Mouse (Mus musculus): ENCODE measurements around the gene Tmem245. TPM values are rescaled to one million over a fixed set of nuclear protein-coding genes. Genes with fewer than 3 reads are reported as not detected.

Tmem245 gene
- polyA plus RNA-seq, 2 experiments = 1.4 to 2.0 TPM

DNA sequence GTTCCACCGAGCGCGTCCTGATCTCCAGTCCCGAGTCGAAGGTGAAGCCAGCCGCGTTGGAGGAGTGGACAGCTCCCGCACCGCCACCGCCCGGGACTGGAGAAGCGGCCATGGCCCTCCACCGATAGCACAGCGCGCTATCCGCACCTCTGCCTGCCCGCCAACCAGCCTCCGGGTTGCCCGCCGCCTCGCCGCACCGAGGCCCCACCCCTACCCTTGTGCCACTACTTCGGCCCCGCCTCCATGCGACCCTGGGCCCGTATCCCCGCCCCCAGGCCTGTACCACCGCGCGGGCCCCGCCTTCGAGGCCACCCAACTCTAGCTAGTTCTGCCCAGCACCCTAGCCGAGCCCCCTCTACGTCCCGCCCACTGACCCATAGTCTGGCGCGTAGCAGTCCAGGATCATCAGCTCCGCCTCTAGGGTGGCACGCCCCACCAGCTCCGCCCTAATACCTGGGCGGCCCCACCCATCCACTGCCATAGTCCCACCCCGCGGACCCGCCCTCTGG lies 82.2 kb downstream of the Tmem245 start, which contains the start of gene Ctnnal1:
Ctnnal1 (minus strand) TSS at position 186 of the 509 bp plus-strand sequence.
- Histone ChIP-seq H3K9ac (replicated peaks) (peak within 1 kb of the TSS; percentile 86), H3K4me3 (ENCODE audit: insufficient read depth in 1 of 2, low read depth in 2 of 2, low read length in 2 of 2) (peak within 1 kb of the TSS; percentile 83 to 84), H3K36me3 (replicated peaks; ENCODE audit: control insufficient read depth, insufficient read depth, low read depth) (no peaks in the 10 kb centered on the region), H3K4me2 (ENCODE audit: low read depth) (peak within 1 kb of the TSS; percentile 98), H3K9me3 (ENCODE audit: control insufficient read depth, low read length) (no peaks in the 10 kb centered on the region), H3K27ac (peak within 1 kb of the TSS; percentile 71), H3K4me1 (replicated peaks; ENCODE audit: control insufficient read depth in 2 of 2, insufficient read depth in 2 of 2, low read length in 1 of 2) (peaks cover 15 to 21% of the 10 kb centered on the region in 2 experiments), H3K27me3 (ENCODE audit: control insufficient read depth, insufficient read depth, low read length) (no peaks in the 10 kb centered on the region)
- ATAC-seq (ENCODE audit: insufficient read depth) (peak; percentile 94), DNase-seq (ENCODE audit: low read depth in 3 of 3, low spot score in 3 of 3) (peak; percentile 68 to 79 (median 70))
- WGBS (ENCODE audit: insufficient replicate concordance) = 0% methylated on average over 45 of the region's 45 CpGs
- no peak for TF ChIP-seq CTCF (IDR thresholded peaks at IDR 0.05; ENCODE audit: low read depth)
- no peak for TF ChIP-seq EP300 (IDR thresholded peaks at IDR 0.05; ENCODE audit: low read depth)

DNA sequence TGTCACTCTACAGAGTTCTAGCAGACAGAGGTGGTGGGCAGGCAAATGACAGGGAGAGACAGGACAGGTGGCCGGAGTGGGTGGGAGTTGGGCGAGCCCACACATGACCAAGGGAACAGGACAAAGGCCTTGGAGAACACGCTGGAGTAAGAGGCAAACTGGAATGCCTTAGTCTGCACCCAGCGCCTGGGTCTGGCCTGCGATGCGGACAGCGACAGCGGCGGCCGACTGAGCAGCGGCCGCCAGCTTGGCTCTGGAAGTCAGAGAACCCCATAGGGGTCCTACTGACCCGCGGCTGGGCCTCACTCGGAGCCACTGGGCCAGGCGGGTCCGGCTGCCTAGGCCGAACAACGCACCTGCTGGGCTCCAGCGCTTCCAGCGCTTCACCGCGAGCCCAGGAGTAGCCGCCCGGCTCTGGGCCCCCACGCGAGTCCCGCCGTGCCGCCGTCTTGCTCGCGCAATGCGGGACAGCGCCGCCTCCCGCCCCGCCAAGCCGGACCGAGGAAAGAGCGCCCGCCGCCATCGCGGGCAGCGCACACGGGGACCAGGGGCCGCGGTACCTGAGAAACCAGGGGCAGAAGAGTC lies 82.7 kb downstream of the Tmem245 start:
- peak overlapping the region; percentile 86 for H3K9ac ChIP-seq (replicated peaks)
- 1% methylated on average over 47 of the region's 49 CpGs for WGBS (ENCODE audit: insufficient replicate concordance)
- DNase-seq (ENCODE audit: low read depth in 3 of 3, low spot score in 3 of 3) (peak in 1 of 3 experiments; percentile 16), ATAC-seq (ENCODE audit: insufficient read depth) (peak; percentile 52)
- peak overlapping the region; percentile 83 to 84 for H3K4me3 ChIP-seq (ENCODE audit: insufficient read depth in 1 of 2, low read depth in 2 of 2, low read length in 2 of 2)
- no peaks in the 10 kb centered on the region for H3K9me3 ChIP-seq (ENCODE audit: control insufficient read depth, low read length)
- no peak for TF ChIP-seq EP300 (IDR thresholded peaks at IDR 0.05; ENCODE audit: low read depth)
- TF ChIP-seq CTCF (IDR thresholded peaks at IDR 0.05; ENCODE audit: low read depth) = no peak
- H3K36me3 ChIP-seq (replicated peaks; ENCODE audit: control insufficient read depth, insufficient read depth, low read depth) = no peaks in the 10 kb centered on the region
- H3K4me1 ChIP-seq (replicated peaks; ENCODE audit: control insufficient read depth in 2 of 2, insufficient read depth in 2 of 2, low read length in 1 of 2) = peaks cover 15 to 21% of the 10 kb centered on the region in 2 experiments
- no peaks in the 10 kb centered on the region for H3K27me3 ChIP-seq (ENCODE audit: control insufficient read depth, insufficient read depth, low read length)
- H3K4me2 ChIP-seq (ENCODE audit: low read depth) = peak overlapping the region; percentile 98
- H3K27ac ChIP-seq = peak overlapping the region; percentile 71

DNA sequence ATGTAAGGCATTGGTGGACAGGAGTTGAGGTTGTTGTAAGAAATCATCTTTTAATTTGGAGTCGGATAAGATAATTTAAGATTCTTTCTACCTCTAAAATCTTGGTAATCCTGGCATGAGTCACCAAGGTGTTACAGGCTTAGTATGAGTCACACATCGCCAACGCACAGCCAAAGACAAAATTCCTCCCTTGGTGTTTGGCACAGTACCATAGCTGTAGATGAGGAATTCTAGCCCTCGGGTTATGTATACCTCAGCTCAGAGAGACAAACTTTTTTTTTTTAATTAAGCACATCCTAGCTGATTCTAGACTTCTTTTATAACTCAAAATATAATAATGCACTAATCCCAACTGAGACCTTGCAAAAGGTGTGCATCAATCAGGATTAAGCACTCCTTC lies 83.2 kb downstream of the Tmem245 start:
- WGBS (ENCODE audit: insufficient replicate concordance) = 69% methylated on average over 4 of the region's 4 CpGs
- H3K4me1 ChIP-seq (replicated peaks; ENCODE audit: control insufficient read depth in 2 of 2, insufficient read depth in 2 of 2, low read length in 1 of 2) = peaks cover 15 to 21% of the 10 kb centered on the region in 2 experiments
- no peaks in the 10 kb centered on the region for H3K27me3 ChIP-seq (ENCODE audit: control insufficient read depth, insufficient read depth, low read length)
- no peak for ATAC-seq (ENCODE audit: insufficient read depth)
- no peaks in the 10 kb centered on the region for H3K9me3 ChIP-seq (ENCODE audit: control insufficient read depth, low read length)
- H3K27ac ChIP-seq = peak overlapping the region; percentile 71; the same call in 1 of the 2 replicates
- H3K9ac ChIP-seq (replicated peaks) = peak overlapping the region; percentile 86
- DNase-seq (ENCODE audit: low read depth in 3 of 3, low spot score in 3 of 3) = no peak
- peak overlapping the region; percentile 98 for H3K4me2 ChIP-seq (ENCODE audit: low read depth)
- no peak for TF ChIP-seq CTCF (IDR thresholded peaks at IDR 0.05; ENCODE audit: low read depth)
- TF ChIP-seq EP300 (IDR thresholded peaks at IDR 0.05; ENCODE audit: low read depth) = no peak
- H3K4me3 ChIP-seq (ENCODE audit: insufficient read depth in 1 of 2, low read depth in 2 of 2, low read length in 2 of 2) = peak overlapping the region; percentile 83 to 84
- H3K36me3 ChIP-seq (replicated peaks; ENCODE audit: control insufficient read depth, insufficient read depth, low read depth) = no peaks in the 10 kb centered on the region

DNA sequence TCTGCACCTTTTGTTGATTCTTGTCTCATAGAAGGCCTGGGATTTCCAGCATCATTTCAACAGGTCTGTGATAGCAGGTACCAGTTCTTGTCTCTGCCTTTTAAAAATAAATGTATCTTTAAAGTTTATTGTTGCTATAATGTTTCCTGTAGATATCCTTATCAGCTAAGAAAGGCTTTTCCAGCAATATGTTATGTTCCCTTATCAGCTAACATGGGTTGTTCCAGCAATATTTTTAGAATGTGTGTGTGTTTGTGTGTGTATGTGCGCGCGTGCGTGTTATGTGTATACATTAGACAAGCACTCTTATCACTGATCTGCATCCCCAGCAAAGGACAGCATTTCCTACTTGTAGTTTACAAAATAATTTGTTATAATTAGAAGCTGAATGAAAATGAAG lies 85.7 kb downstream of the Tmem245 start:
- Histone ChIP-seq H3K9me3 (ENCODE audit: control insufficient read depth, low read length) (no peaks in the 10 kb centered on the region), H3K4me2 (ENCODE audit: low read depth) (peak overlapping the region; percentile 20), H3K27me3 (ENCODE audit: control insufficient read depth, insufficient read depth, low read length) (no peaks in the 10 kb centered on the region), H3K27ac (no peak overlapping the region), H3K9ac (replicated peaks) (no peak overlapping the region), H3K36me3 (replicated peaks; ENCODE audit: control insufficient read depth, insufficient read depth, low read depth) (no peaks in the 10 kb centered on the region), H3K4me1 (replicated peaks; ENCODE audit: control insufficient read depth in 2 of 2, insufficient read depth in 2 of 2, low read length in 1 of 2) (peaks cover 15 to 21% of the 10 kb centered on the region in 2 experiments), H3K4me3 (ENCODE audit: insufficient read depth in 1 of 2, low read depth in 2 of 2, low read length in 2 of 2) (no peak overlapping the region)
- TF ChIP-seq CTCF (IDR thresholded peaks at IDR 0.05; ENCODE audit: low read depth) (no peak), EP300 (IDR thresholded peaks at IDR 0.05; ENCODE audit: low read depth) (peak; percentile 85)
- DNase-seq (ENCODE audit: low read depth in 3 of 3, low spot score in 3 of 3) (peak in 2 of 3 experiments; percentile 24 to 48), ATAC-seq (ENCODE audit: insufficient read depth) (no peak)
- WGBS (ENCODE audit: insufficient replicate concordance) = 16% methylated on average over 4 of the region's 4 CpGs

DNA sequence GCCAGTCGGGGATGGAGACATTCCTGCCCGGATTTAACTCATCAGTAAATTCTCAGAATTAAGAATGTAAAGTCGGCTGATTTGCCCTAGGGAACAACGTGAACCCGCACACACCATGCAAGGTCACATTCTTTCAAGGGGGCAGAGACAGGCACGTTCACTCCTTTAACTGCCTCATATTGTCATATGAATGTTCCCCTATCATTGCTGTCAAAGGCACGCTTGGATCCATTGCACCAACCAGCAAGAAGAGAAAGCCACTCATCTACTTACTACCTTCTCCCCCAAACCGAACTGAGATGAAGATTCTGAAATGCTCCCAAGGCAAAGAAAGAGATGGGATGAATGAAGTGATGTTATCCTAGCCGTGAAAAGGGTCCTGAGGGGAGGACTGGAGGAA lies 88.5 kb downstream of the Tmem245 start:
- no peak overlapping the region for H3K9ac ChIP-seq (replicated peaks)
- H3K4me3 ChIP-seq (ENCODE audit: insufficient read depth in 1 of 2, low read depth in 2 of 2, low read length in 2 of 2) = no peak overlapping the region
- WGBS (ENCODE audit: insufficient replicate concordance) = 65% methylated on average over 9 of the region's 9 CpGs
- TF ChIP-seq EP300 (IDR thresholded peaks at IDR 0.05; ENCODE audit: low read depth) (no peak), CTCF (IDR thresholded peaks at IDR 0.05; ENCODE audit: low read depth) (no peak)
- peaks cover 11 to 21% of the 10 kb centered on the region in 2 experiments for H3K4me1 ChIP-seq (replicated peaks; ENCODE audit: control insufficient read depth in 2 of 2, insufficient read depth in 2 of 2, low read length in 1 of 2)
- no peaks in the 10 kb centered on the region for H3K27me3 ChIP-seq (ENCODE audit: control insufficient read depth, insufficient read depth, low read length)
- ATAC-seq (ENCODE audit: insufficient read depth) (no peak), DNase-seq (ENCODE audit: low read depth in 3 of 3, low spot score in 3 of 3) (no peak)
- H3K9me3 ChIP-seq (ENCODE audit: control insufficient read depth, low read length) = no peaks in the 10 kb centered on the region
- no peaks in the 10 kb centered on the region for H3K36me3 ChIP-seq (replicated peaks; ENCODE audit: control insufficient read depth, insufficient read depth, low read depth)
- H3K4me2 ChIP-seq (ENCODE audit: low read depth) = no peak overlapping the region
- no peak overlapping the region for H3K27ac ChIP-seq
